Mouse (Mus musculus) stomach, postnatal 0 days (tissue): ENCODE measurements around the gene Ankrd23.

Experiments
- CTCF ChIP-seq: IDR thresholded peaks from 2 replicates; pipeline ENCODE4 v1.5.1; 2016; ENCODE audit warnings: antibody characterized with exemption, low read depth, mild to moderate bottlenecking, moderate library complexity
- EP300 ChIP-seq: optimal IDR thresholded peaks from 2 replicates; pipeline ENCODE3; 2016; ENCODE audit warnings: antibody characterized with exemption

GRCm38 (mm10) chr1:36571627-36572026 lies 34.9 kb upstream of the Ankrd23 start:
- TF ChIP-seq CTCF: no peak
- no peak for TF ChIP-seq EP300
